In genomic region chr8:57498847-57499511, GRCm38 (mm10) we compare ENCODE assay signal across 8 mouse cellular contexts. TPM values are rescaled to one million over a fixed set of nuclear protein-coding genes. Genes with fewer than 3 reads are reported as not detected.
DNase-seq lines count a peak whose midpoint lies in the region; ATAC-seq and TF ChIP-seq lines count a peak whose summit lies in the region.

No protein-coding gene starts in this region.

- peak overlapping the region; percentile 5; the same call in 1 of the 2 replicates for H3K4me3 ChIP-seq in forebrain, embryonic 14.5 days (ENCODE audit: low read depth, low read length)
- no peak overlapping the region for H3K4me3 ChIP-seq in lung, adult 2 months (replicated peaks; ENCODE audit: extremely low read depth, low read depth, low read length)

- H3K4me2 ChIP-seq in forebrain, embryonic 14.5 days (ENCODE audit: low read length): peak overlapping the region; percentile 28

- no peaks in the 10 kb centered on the region for H3K36me3 ChIP-seq in forebrain, embryonic 14.5 days (ENCODE audit: control insufficient read depth, insufficient read depth, low read length)

- H3K27ac ChIP-seq in forebrain, embryonic 14.5 days (ENCODE audit: low read depth, low read length): peak overlapping the region; percentile 63; the same call in 1 of the 2 replicates

- WGBS in forebrain, embryonic 14.5 days: 18% methylated on average over 17 of the region's 17 CpGs
- 36% methylated on average over 17 of the region's 17 CpGs for WGBS in lung, adult 2 months

- no peaks in the 10 kb centered on the region for H3K9me3 ChIP-seq in forebrain, embryonic 14.5 days (replicated peaks; ENCODE audit: control insufficient read depth, low read length)

- H3K9ac ChIP-seq in forebrain, embryonic 14.5 days (ENCODE audit: low read length): peak overlapping the region; percentile 17; the same call in 1 of the 2 replicates

- H3K27me3 ChIP-seq in forebrain, embryonic 14.5 days (replicated peaks; ENCODE audit: control insufficient read depth, insufficient read depth, low read length): no peaks in the 10 kb centered on the region

- H3K4me1 ChIP-seq in forebrain, embryonic 14.5 days (ENCODE audit: control insufficient read depth, insufficient read depth, low read length): peaks cover 4% of the 10 kb centered on the region; the same call in 1 of the 2 replicates
- H3K4me1 ChIP-seq in lung, adult 2 months (ENCODE audit: control insufficient read depth, insufficient read depth, low read length): no peaks in the 10 kb centered on the region

- peak; percentile 50 for ATAC-seq in frontal cortex, adult (ENCODE audit: low TSS enrichment)
- ATAC-seq in forebrain, embryonic 14.5 days: peak; percentile 87
- ATAC-seq in megakaryocyte-erythroid progenitor cell, adult 5-6 weeks (replicated peaks; ENCODE audit: low FRiP score, low TSS enrichment, poor library complexity, severe bottlenecking): no peak

- no peak for TF ChIP-seq CTCF in lung, adult 2 months (IDR thresholded peaks at IDR 0.05; ENCODE audit: insufficient read depth, low read length)

- DNase-seq in frontal cortex, postnatal 25 days (ENCODE audit: low spot score in 2 of 2): no peak
- peak; percentile 73 for DNase-seq in adrenal gland, adult 2 months
- DNase-seq in forebrain, embryonic 14.5 days (ENCODE audit: low spot score): peak; percentile 89
- peak; percentile 73 for DNase-seq in kidney, adult 18-20 months
- DNase-seq in lung, adult 2 months: peak; percentile 39
- peak; percentile 29 for DNase-seq in ovary, postnatal 36 days (ENCODE audit: low spot score)

- TF ChIP-seq POLR2A in lung, adult 2 months (IDR thresholded peaks at IDR 0.05; ENCODE audit: borderline replicate concordance, extremely low read depth, low read depth, low read length): no peak

RNA-seq across cellular contexts. Expression of gene Sap30, which starts 11.3 kb away (rescaled TPM):
- 10 to 100 TPM; 13.3 to 13.7 TPM for total RNA-seq in adrenal gland, adult 2 months (2021)
- polyA plus RNA-seq in adrenal gland, adult 2 months (2012; rRNA removed): 8.9 and 12.9 TPM in 2 replicates
- polyA plus RNA-seq in forebrain, embryonic 14.5 days (2014; fragmentation: Nextera tagmentation; extraction: Ambion mirVana): 87.4 and 91.1 TPM in 2 replicates
- polyA plus RNA-seq in lung, adult 2 months (2012; rRNA removed): 6.3 and 9.4 TPM in 2 replicates
- total RNA-seq in megakaryocyte-erythroid progenitor cell, adult 5-6 weeks (2014; fragmentation: Nextera tagmentation): 18.0 and 22.8 TPM in 2 replicates
- total RNA-seq in megakaryocyte-erythroid progenitor cell, adult 5-6 weeks (2017): 83.8 and 89.2 TPM in 2 replicates

RNA-seq across cellular contexts. Expression of gene Hmgb2, which starts 12.7 kb away (rescaled TPM):
- 10 to 100 TPM in 1 of 2 experiments, 1 to 10 TPM in 1; 5.6 to 14.2 TPM for total RNA-seq in adrenal gland, adult 2 months (2021)
- polyA plus RNA-seq in adrenal gland, adult 2 months (2012; rRNA removed): 1.8 and 2.1 TPM in 2 replicates
- 186 and 201 TPM in 2 replicates for polyA plus RNA-seq in forebrain, embryonic 14.5 days (2014; fragmentation: Nextera tagmentation; extraction: Ambion mirVana)
- 4.0 and 5.8 TPM in 2 replicates for polyA plus RNA-seq in lung, adult 2 months (2012; rRNA removed)
- total RNA-seq in megakaryocyte-erythroid progenitor cell, adult 5-6 weeks (2014; fragmentation: Nextera tagmentation): 452 and 588 TPM in 2 replicates
- 396 and 475 TPM in 2 replicates for total RNA-seq in megakaryocyte-erythroid progenitor cell, adult 5-6 weeks (2017)

RNA-seq across cellular contexts. Expression of gene Scrg1, which starts 43.3 kb away (rescaled TPM):
- total RNA-seq in adrenal gland, adult 2 months (2021): under 1 TPM in 1 of 2 experiments, not detected in 1; 0.45 TPM
- 0.22 TPM in 1 of 2 replicates, not detected in the other for polyA plus RNA-seq in adrenal gland, adult 2 months (2012; rRNA removed)
- polyA plus RNA-seq in forebrain, embryonic 14.5 days (2014; fragmentation: Nextera tagmentation; extraction: Ambion mirVana): 6.9 and 10.1 TPM in 2 replicates
- polyA plus RNA-seq in lung, adult 2 months (2012; rRNA removed): 0.64 and 0.68 TPM in 2 replicates
- total RNA-seq in megakaryocyte-erythroid progenitor cell, adult 5-6 weeks (2014; fragmentation: Nextera tagmentation): not detected in 2 replicates
- total RNA-seq in megakaryocyte-erythroid progenitor cell, adult 5-6 weeks (2017): not detected in 2 replicates

Comparison
In these comparisons a context has a peak if more than half of its experiments do, and no peak if none do; other contexts are left out.
1. DNase-seq: peak in adrenal gland, adult 2 months (single experiment), forebrain, embryonic 14.5 days (single experiment), kidney, adult 18-20 months (single experiment), lung, adult 2 months (single experiment) and ovary, postnatal 36 days (single experiment); none in frontal cortex, postnatal 25 days (0 of 2).
2. RNA of gene Hmgb2, which starts 12.7 kb away (polyA plus RNA-seq): 186 to 201 TPM in forebrain, embryonic 14.5 days; 4.0 to 5.8 TPM in lung, adult 2 months and 1.8 to 2.1 TPM in adrenal gland, adult 2 months; every median in the first group is over 10 times any median in the second.